Mouse (Mus musculus) heart, embryonic 14.5 days (tissue): ENCODE data around the gene Slc22a20. TPM values are rescaled to one million over a fixed set of nuclear protein-coding genes. Genes with fewer than 3 reads are reported as not detected.

ENCODE experiments used
- ATAC-seq: fragments of 200-750 bp; cut with Nextera tagmentation; 2 replicates; pipeline ENCODE4 v1.8.0; 2017; ENCODE audit warnings: low read depth, moderate TSS enrichment; ENCODE audit not compliant: insufficient number of reproducible peaks, insufficient read depth, low FRiP score
- H3K27ac ChIP-seq, 2 experiments: fragments of 200-500 bp in 1 of 2; fragments of 300-500 bp in 1 of 2; sonication (generic) in 1 of 2; replicated peaks in 1 of 2; 2 replicates each; pipeline ENCODE4 v1.5.1; 2012 to 2014; ENCODE audit warnings: low read depth in 2 of 2, low read length in 2 of 2, control low read depth in 1 of 2, mild to moderate bottlenecking in 1 of 2, mixed read lengths in 1 of 2; ENCODE audit not compliant: control insufficient read depth in 1 of 2, insufficient read depth in 1 of 2
- H3K27me3 ChIP-seq: fragments of 300-500 bp; sonication (generic); 2 replicates; pipeline ENCODE4 v1.6.1; 2014; ENCODE audit warnings: mild to moderate bottlenecking, low read length, control low read depth; ENCODE audit not compliant: control insufficient read depth, insufficient read depth
- H3K36me3 ChIP-seq: fragments of 300-500 bp; sonication (generic); 2 replicates; pipeline ENCODE4 v1.6.1; 2014; ENCODE audit warnings: mild to moderate bottlenecking, control low read depth, low read length, mixed read lengths; ENCODE audit not compliant: control insufficient read depth, insufficient read depth
- H3K4me1 ChIP-seq, 2 experiments: fragments of 200-500 bp in 1 of 2; fragments of 300-500 bp in 1 of 2; sonication (generic) in 1 of 2; 2 replicates each; pipeline ENCODE4 v1.6.1; 2012 to 2014; ENCODE audit warnings: low read length in 2 of 2, control low read depth in 1 of 2, mixed read lengths in 1 of 2; ENCODE audit not compliant: control insufficient read depth in 2 of 2, insufficient read depth in 2 of 2
- H3K4me2 ChIP-seq: fragments of 300-500 bp; sonication (generic); 2 replicates; pipeline ENCODE4 v1.6.1; 2014; ENCODE audit warnings: mild to moderate bottlenecking, low read length
- H3K4me3 ChIP-seq, 2 experiments: fragments of 200-500 bp in 1 of 2; fragments of 300-500 bp in 1 of 2; sonication (generic) in 1 of 2; 2 replicates each; pipeline ENCODE4 v1.5.1; 2012 to 2014; ENCODE audit warnings: low read length in 2 of 2, mild to moderate bottlenecking in 2 of 2, control low read depth in 1 of 2, low read depth in 1 of 2, moderate library complexity in 1 of 2; ENCODE audit not compliant: control insufficient read depth in 1 of 2, insufficient read depth in 1 of 2
- H3K9ac ChIP-seq: fragments of 300-500 bp; sonication (generic); 2 replicates; pipeline ENCODE4 v1.6.1; 2014; ENCODE audit warnings: mild to moderate bottlenecking, low read length
- H3K9me3 ChIP-seq: fragments of 300-500 bp; sonication (generic); 2 replicates; pipeline ENCODE4 v1.6.1; 2016; ENCODE audit warnings: low read length, control low read depth; ENCODE audit not compliant: control insufficient read depth
- WGBS: fragments of 180-500 bp; shearing (Covaris S2); extraction: QIAGEN DNeasy Blood & Tissue Kit; methylation state at CpG from one replicate; pipeline ENCODE4 v1.1.7; 2014; 5-methylcytosine and 5-hydroxymethylcytosine counted together
- polyA plus RNA-seq: library from polyadenylated mRNA; unstranded; fragments of >200 nt; fragmentation: Nextera tagmentation; extraction: Ambion mirVana; gene quantifications from 2 replicates; pipeline ENCODE4 v1.2.1, GENCODE M21; 2014

Gene Slc22a20
- polyA plus RNA-seq, 1 experiment from 2014 or later: not detected

GRCm38 (mm10) chr19:6005541-6005940, 19.6 kb upstream of the Slc22a20 start:
- no peaks in the 10 kb centered on the region for H3K9me3 ChIP-seq
- H3K4me2 ChIP-seq: no peak overlapping the region
- H3K9ac ChIP-seq: no peak overlapping the region
- H3K36me3 ChIP-seq: peaks cover 3% of the 10 kb centered on the region; the same call in 1 of the 2 replicates
- H3K27me3 ChIP-seq: no peaks in the 10 kb centered on the region
- 65% methylated on average over 11 of the region's 11 CpGs for WGBS
- H3K4me1 ChIP-seq: no peaks in the 10 kb centered on the region
- no peak overlapping the region for H3K27ac ChIP-seq
- H3K4me3 ChIP-seq: no peak overlapping the region
- no peak for ATAC-seq

GRCm38 (mm10) chr19:5999969-6000368, 14.0 kb upstream of the Slc22a20 start:
- H3K36me3 ChIP-seq: no peaks in the 10 kb centered on the region
- no peak overlapping the region for H3K4me3 ChIP-seq
- no peaks in the 10 kb centered on the region for H3K4me1 ChIP-seq
- no peaks in the 10 kb centered on the region for H3K27me3 ChIP-seq
- H3K4me2 ChIP-seq: no peak overlapping the region
- no peak overlapping the region for H3K27ac ChIP-seq
- no peak for ATAC-seq
- H3K9me3 ChIP-seq: no peaks in the 10 kb centered on the region
- WGBS: 70% methylated on average over 5 of the region's 5 CpGs
- H3K9ac ChIP-seq: no peak overlapping the region

GRCm38 (mm10) chr19:5998180-5998579, 12.2 kb upstream of the Slc22a20 start:
- Histone ChIP-seq H3K4me3 (no peak overlapping the region), H3K27ac (no peak overlapping the region), H3K27me3 (no peaks in the 10 kb centered on the region), H3K9me3 (no peaks in the 10 kb centered on the region), H3K4me2 (no peak overlapping the region), H3K36me3 (no peaks in the 10 kb centered on the region), H3K4me1 (no peaks in the 10 kb centered on the region), H3K9ac (no peak overlapping the region)
- WGBS: 80% methylated on average over 3 of the region's 3 CpGs
- no peak for ATAC-seq

- Histone ChIP-seq H3K9me3 (no peaks in the 10 kb centered on the region), H3K9ac (no peak overlapping the region), H3K4me3 (no peak overlapping the region), H3K4me1 (peaks cover 0 to 1% of the 10 kb centered on the region in 2 experiments; a peak in 1 of 4 replicates), H3K27me3 (no peaks in the 10 kb centered on the region), H3K4me2 (no peak overlapping the region), H3K27ac (no peak overlapping the region), H3K36me3 (no peaks in the 10 kb centered on the region)
- 86% methylated on average over 14 of the region's 14 CpGs for WGBS
- no peak for ATAC-seq
These were observed 8.8 kb upstream of the Slc22a20 start for GRCm38 (mm10) chr19:5994711-5995110.

- H3K4me2 ChIP-seq: no peak overlapping the region
- ATAC-seq: no peak
- H3K27me3 ChIP-seq: no peaks in the 10 kb centered on the region
- no peak overlapping the region for H3K27ac ChIP-seq
- WGBS: 68% methylated on average over 7 of the region's 7 CpGs
- H3K4me1 ChIP-seq: peaks cover 10 to 14% of the 10 kb centered on the region in 2 experiments; a peak in 3 of 4 replicates
- H3K9me3 ChIP-seq: no peaks in the 10 kb centered on the region
- H3K36me3 ChIP-seq: no peaks in the 10 kb centered on the region
- H3K9ac ChIP-seq: no peak overlapping the region
- H3K4me3 ChIP-seq: no peak overlapping the region
These were observed 6.1 kb upstream of the Slc22a20 start for GRCm38 (mm10) chr19:5992012-5992411.

GRCm38 (mm10) chr19:5991467-5991866, 5.5 kb upstream of the Slc22a20 start:
- H3K9ac ChIP-seq: no peak overlapping the region
- no peaks in the 10 kb centered on the region for H3K9me3 ChIP-seq
- no peaks in the 10 kb centered on the region for H3K27me3 ChIP-seq
- H3K27ac ChIP-seq: no peak overlapping the region
- H3K36me3 ChIP-seq: no peaks in the 10 kb centered on the region
- 75% methylated on average over 7 of the region's 7 CpGs for WGBS
- peaks cover 10 to 14% of the 10 kb centered on the region in 2 experiments; a peak in 3 of 4 replicates for H3K4me1 ChIP-seq
- H3K4me3 ChIP-seq: no peak overlapping the region
- ATAC-seq: no peak
- no peak overlapping the region for H3K4me2 ChIP-seq

GRCm38 (mm10) chr19:5990921-5991320, 5.0 kb upstream of the Slc22a20 start:
- H3K36me3 ChIP-seq: no peaks in the 10 kb centered on the region
- H3K4me1 ChIP-seq: peaks cover 10 to 14% of the 10 kb centered on the region in 2 experiments; a peak in 3 of 4 replicates
- H3K4me3 ChIP-seq: no peak overlapping the region
- H3K27me3 ChIP-seq: no peaks in the 10 kb centered on the region
- WGBS: 81% methylated on average over 1 of the region's 1 CpGs
- H3K4me2 ChIP-seq: no peak overlapping the region
- no peak overlapping the region for H3K27ac ChIP-seq
- no peaks in the 10 kb centered on the region for H3K9me3 ChIP-seq
- H3K9ac ChIP-seq: no peak overlapping the region
- no peak for ATAC-seq

- H3K9ac ChIP-seq: no peak overlapping the region
- no peak overlapping the region for H3K4me2 ChIP-seq
- H3K4me1 ChIP-seq: peaks cover 10 to 14% of the 10 kb centered on the region in 2 experiments; a peak in 3 of 4 replicates
- H3K36me3 ChIP-seq: no peaks in the 10 kb centered on the region
- 82% methylated on average over 12 of the region's 12 CpGs for WGBS
- no peaks in the 10 kb centered on the region for H3K9me3 ChIP-seq
- no peak overlapping the region for H3K4me3 ChIP-seq
- no peak overlapping the region for H3K27ac ChIP-seq
- H3K27me3 ChIP-seq: no peaks in the 10 kb centered on the region
- ATAC-seq: no peak
These were observed 4.1 kb upstream of the Slc22a20 start for GRCm38 (mm10) chr19:5990033-5990432.
